Mouse (Mus musculus): ENCODE measurements around the gene Tnnt3.

Tnnt3 gene

GRCm38 (mm10) chr7:142498575-142498974 is at the start of gene Tnnt3:
Gene Tnnt3 (plus strand): TSS chr7:142498836.
- DNase-seq, result no peak

GRCm38 (mm10) chr7:142449038-142449617 is 49.5 kb upstream of the Tnnt3 start:
- DNase-seq, result no peak

- DNase-seq, result no peak
These were observed 43.9 kb upstream of the Tnnt3 start for GRCm38 (mm10) chr7:142454706-142455105.

- DNase-seq, result no peak
These were observed 43.4 kb upstream of the Tnnt3 start for GRCm38 (mm10) chr7:142455251-142455650.

GRCm38 (mm10) chr7:142456806-142457205 is 41.8 kb upstream of the Tnnt3 start:
- no peak for DNase-seq

GRCm38 (mm10) chr7:142457227-142457811 is 41.3 kb upstream of the Tnnt3 start:
- DNase-seq, result no peak

GRCm38 (mm10) chr7:142458026-142458425 is 40.6 kb upstream of the Tnnt3 start:
- no peak for DNase-seq

GRCm38 (mm10) chr7:142458676-142459298 is 39.8 kb upstream of the Tnnt3 start:
- no peak for DNase-seq

GRCm38 (mm10) chr7:142459299-142459691 is 39.3 kb upstream of the Tnnt3 start:
- no peak for DNase-seq

GRCm38 (mm10) chr7:142460636-142461077 is 38.0 kb upstream of the Tnnt3 start, which contains the start of gene Lsp1:
Gene Lsp1 (plus strand): TSS chr7:142460809.
- DNase-seq, result no peak

- DNase-seq, result no peak
These were observed 37.2 kb upstream of the Tnnt3 start for GRCm38 (mm10) chr7:142461446-142461845.

- no peak for DNase-seq
These were observed 36.4 kb upstream of the Tnnt3 start for GRCm38 (mm10) chr7:142462190-142462589.

GRCm38 (mm10) chr7:142462594-142463078 is 36.0 kb upstream of the Tnnt3 start:
- DNase-seq, result no peak

- DNase-seq, result no peak
These were observed 28.4 kb upstream of the Tnnt3 start for GRCm38 (mm10) chr7:142470171-142470691.

GRCm38 (mm10) chr7:142470808-142471413 is 27.7 kb upstream of the Tnnt3 start:
- DNase-seq, result no peak

GRCm38 (mm10) chr7:142471414-142471861 is 27.2 kb upstream of the Tnnt3 start:
- DNase-seq, result no peak

- DNase-seq, result no peak
These were observed 26.6 kb upstream of the Tnnt3 start for GRCm38 (mm10) chr7:142471884-142472570.

- DNase-seq, result no peak
These were observed 25.7 kb upstream of the Tnnt3 start for GRCm38 (mm10) chr7:142472936-142473335.

- no peak for DNase-seq
These were observed 25.2 kb upstream of the Tnnt3 start for GRCm38 (mm10) chr7:142473476-142473875.

- DNase-seq, result no peak
These were observed 23.8 kb upstream of the Tnnt3 start for GRCm38 (mm10) chr7:142474799-142475198.

GRCm38 (mm10) chr7:142475641-142476040 is 23.0 kb upstream of the Tnnt3 start:
- DNase-seq, result no peak

- DNase-seq, result no peak
These were observed 22.4 kb upstream of the Tnnt3 start for GRCm38 (mm10) chr7:142476271-142476670.

Measured in right cerebral cortex, adult 18-20 months (tissue).